Mouse (Mus musculus) G1E (cell line): ENCODE measurements around the gene Lbhd1. TPM values are rescaled to one million over a fixed set of nuclear protein-coding genes. Genes with fewer than 3 reads are reported as not detected.

Experiments
- ATAC-seq: 2 replicates; pipeline ENCODE4 v1.8.0; 2016; ENCODE audit warnings: mild to moderate bottlenecking; ENCODE audit not compliant: insufficient number of reproducible peaks, poor library complexity, low FRiP score, severe bottlenecking; ENCODE audit errors: extremely low read depth
- DNase-seq: peaks from one replicate; pipeline ENCODE4 v3.0.0; 2012; ENCODE audit warnings: low spot score
- H3K27me3 ChIP-seq: 2 replicates; pipeline ENCODE4 v1.6.1; 2012; ENCODE audit warnings: mild to moderate bottlenecking, low read length, inconsistent platforms; ENCODE audit not compliant: insufficient read depth
- H3K36me3 ChIP-seq: replicated peaks from 2 replicates; pipeline ENCODE3; 2012; ENCODE audit warnings: mild to moderate bottlenecking, inconsistent platforms
- H3K4me1 ChIP-seq: 2 replicates; pipeline ENCODE4 v1.6.1; 2012; ENCODE audit warnings: low read depth, low read length, inconsistent platforms, mixed read lengths; ENCODE audit not compliant: insufficient read depth
- H3K4me3 ChIP-seq: 2 replicates; pipeline ENCODE4 v1.5.1; 2012; ENCODE audit warnings: low read depth, mild to moderate bottlenecking, inconsistent platforms, low read length, moderate library complexity, mixed read lengths
- H3K9me3 ChIP-seq: replicated peaks from 2 replicates; pipeline ENCODE4 v1.6.1; 2012; ENCODE audit warnings: inconsistent platforms
- CTCF ChIP-seq: IDR thresholded peaks from 2 replicates; pipeline ENCODE4 v1.5.1; 2012; ENCODE audit warnings: low read depth, low read length, inconsistent platforms, mixed read lengths
- GATA1 ChIP-seq: IDR thresholded peaks from 2 replicates; pipeline ENCODE4 v1.6.1; 2012; ENCODE audit warnings: borderline replicate concordance, low read length, inconsistent platforms, mixed read lengths
- GATA2 ChIP-seq: IDR thresholded peaks from 2 replicates; pipeline ENCODE4 v1.6.1; 2012; ENCODE audit warnings: low read depth, low read length, inconsistent platforms, borderline replicate concordance
- POLR2AphosphoS5 ChIP-seq: IDR thresholded peaks from 2 replicates; pipeline ENCODE4 v1.6.1; 2012; ENCODE audit warnings: low read depth, low read length, inconsistent platforms; ENCODE audit not compliant: insufficient replicate concordance
- TAL1 ChIP-seq: conservative IDR thresholded peaks from 2 replicates; pipeline ENCODE4 v1.6.1; 2012; ENCODE audit warnings: low read depth, low read length, inconsistent platforms, mixed read lengths
- polyA plus RNA-seq: library from polyadenylated mRNA; stranded (reverse); fragments of >175 nt; gene quantifications from 2 replicates; pipeline ENCODE4 v1.2.3, GENCODE M21; 2012
- total RNA-seq, 2 experiments: library from RNA; stranded (forward) in 1 of 2; stranded (reverse) in 1 of 2; fragments of 200-1000 nt in 1 of 2; fragments of >200 nt in 1 of 2; fragmentation: Nextera tagmentation in 1 of 2; gene quantifications; 2 replicates each; pipeline ENCODE4 v1.2.3; 2014 to 2017

The Lbhd1 gene
- total and polyA plus RNA-seq, 3 experiments, result 0.67 to 18.1 (median 11.4) TPM

DNA sequence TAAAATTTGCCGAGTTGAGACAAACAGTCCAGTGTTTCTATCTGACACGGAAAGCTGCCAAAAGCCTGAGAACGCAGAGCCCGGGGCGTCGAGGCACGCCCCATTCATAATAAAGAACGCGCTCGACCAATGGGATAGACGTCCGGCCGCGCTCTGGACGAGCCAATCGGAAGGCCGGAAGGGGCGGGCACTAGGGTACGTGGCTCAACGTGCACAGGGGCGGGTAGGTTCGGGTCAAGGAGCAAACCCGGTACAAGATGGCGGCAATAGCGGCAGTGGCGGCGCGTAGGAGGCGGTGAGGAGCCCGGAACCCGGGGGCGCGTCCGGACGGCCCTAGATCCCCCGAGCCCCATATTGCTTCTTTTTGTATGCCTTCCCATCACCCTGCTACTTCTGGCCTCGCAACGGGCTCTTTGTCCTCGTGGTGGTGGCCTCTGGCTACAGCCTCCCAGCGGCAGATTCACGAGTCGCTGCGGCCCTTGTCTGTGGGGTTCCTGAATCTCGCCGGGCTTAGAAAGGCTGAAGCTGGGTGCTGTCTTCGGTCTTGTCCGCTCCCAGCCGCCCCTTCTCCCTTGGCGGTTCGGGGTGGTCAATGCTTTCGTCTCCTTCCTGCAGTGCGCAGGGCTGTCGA, 14.4 kb downstream of the Lbhd1 start, which contains the start of gene Ganab:
Ganab (plus strand) TSS at position 207 of the 631 bp plus-strand sequence.
- peak; percentile 98 for DNase-seq
- Histone ChIP-seq H3K27me3 (no peaks in the 10 kb centered on the region), H3K36me3 (peaks cover 67% of the 10 kb centered on the region), H3K9me3 (peaks cover 5% of the 10 kb centered on the region), H3K4me3 (peak within 1 kb of the TSS; percentile 95), H3K4me1 (peaks cover 71% of the 10 kb centered on the region)
- ATAC-seq, result peak; percentile 94
- TF ChIP-seq CTCF, result no peak
- no peak for TF ChIP-seq GATA1
- TF ChIP-seq POLR2AphosphoS5, result no peak
- no peak for TF ChIP-seq GATA2
- TF ChIP-seq TAL1, result no peak

DNA sequence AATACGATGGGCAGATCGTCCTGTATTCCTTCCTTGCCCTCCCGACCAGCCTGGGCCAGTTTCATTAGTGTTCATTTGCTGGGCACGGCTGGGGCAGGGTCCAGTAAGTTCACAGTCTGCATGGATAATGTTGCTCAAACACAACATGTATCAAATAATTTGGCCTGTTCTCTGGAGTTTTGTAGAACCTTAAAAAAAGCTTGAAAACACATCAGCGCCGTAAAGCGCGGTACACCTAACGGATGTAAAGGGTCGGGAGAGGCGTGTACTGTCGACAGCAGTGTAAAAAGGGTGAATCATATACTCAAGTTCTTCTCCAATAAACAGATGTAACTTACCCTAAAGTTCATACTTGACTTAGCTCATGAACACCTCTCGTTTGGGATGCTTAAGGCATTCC, 15.0 kb downstream of the Lbhd1 start:
- peaks cover 73% of the 10 kb centered on the region for H3K36me3 ChIP-seq
- ATAC-seq (no peak), DNase-seq (no peak)
- H3K4me3 ChIP-seq, result peak overlapping the region; percentile 95
- no peaks in the 10 kb centered on the region for H3K27me3 ChIP-seq
- peaks cover 5% of the 10 kb centered on the region for H3K9me3 ChIP-seq
- TF ChIP-seq CTCF (no peak), TAL1 (no peak), GATA2 (no peak), POLR2AphosphoS5 (no peak), GATA1 (no peak)
- peaks cover 71% of the 10 kb centered on the region for H3K4me1 ChIP-seq

DNA sequence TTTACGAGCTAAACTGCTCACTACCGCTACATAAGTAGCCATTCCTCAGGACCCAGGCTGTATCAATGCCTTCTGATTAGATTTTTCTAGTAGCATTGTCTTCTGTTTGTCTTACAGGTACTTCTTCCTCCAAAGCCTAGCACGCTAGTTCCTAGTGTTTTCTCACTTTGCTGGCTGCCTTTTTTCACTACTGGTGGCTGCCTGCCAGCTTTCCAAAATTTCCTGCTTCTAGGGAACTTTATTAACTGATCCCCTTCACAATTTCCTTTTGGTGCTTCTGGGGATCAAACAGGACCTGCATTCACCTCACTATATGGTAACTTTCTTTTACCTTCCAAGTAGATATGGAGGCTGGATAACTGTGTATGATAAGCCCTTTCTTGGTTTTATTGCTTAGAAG, 15.5 kb downstream of the Lbhd1 start:
- no peaks in the 10 kb centered on the region for H3K27me3 ChIP-seq
- H3K36me3 ChIP-seq, result peaks cover 78% of the 10 kb centered on the region
- no peak for DNase-seq

DNA sequence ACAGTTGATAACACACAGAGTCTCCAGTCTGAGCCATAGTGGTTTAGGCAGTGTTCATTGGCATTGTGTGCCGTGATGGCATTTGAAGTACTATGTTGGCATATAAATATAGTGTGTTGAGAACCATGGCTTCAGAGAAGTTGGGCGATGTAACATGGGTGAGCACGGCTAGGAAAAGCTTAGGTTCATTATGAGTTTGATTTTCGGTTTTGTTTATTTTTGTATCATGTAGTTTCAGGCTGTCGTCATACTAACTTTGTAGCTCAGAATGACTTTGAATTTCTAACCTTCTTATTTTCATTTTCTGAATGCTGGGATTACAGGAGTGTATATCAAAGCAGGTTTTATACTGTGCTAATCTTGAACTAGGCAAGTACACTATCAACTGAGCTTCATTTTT, 19.9 kb downstream of the Lbhd1 start:
- TF ChIP-seq POLR2AphosphoS5 (no peak), TAL1 (no peak), GATA2 (no peak), CTCF (no peak), GATA1 (no peak)
- Histone ChIP-seq H3K4me3 (no peak overlapping the region), H3K36me3 (peaks cover 88% of the 10 kb centered on the region), H3K9me3 (no peaks in the 10 kb centered on the region), H3K4me1 (peaks cover 44% of the 10 kb centered on the region), H3K27me3 (no peaks in the 10 kb centered on the region)
- no peak for DNase-seq
- no peak for ATAC-seq

More for the DNA sequence above, 15.5 kb downstream of the Lbhd1 start:
- no peak for ATAC-seq
- H3K4me3 ChIP-seq, result peak overlapping the region; percentile 95
- TF ChIP-seq TAL1 (no peak), GATA1 (no peak), CTCF (no peak), POLR2AphosphoS5 (no peak), GATA2 (no peak)
- H3K4me1 ChIP-seq, result peaks cover 68% of the 10 kb centered on the region
- peaks cover 5% of the 10 kb centered on the region for H3K9me3 ChIP-seq

DNA sequence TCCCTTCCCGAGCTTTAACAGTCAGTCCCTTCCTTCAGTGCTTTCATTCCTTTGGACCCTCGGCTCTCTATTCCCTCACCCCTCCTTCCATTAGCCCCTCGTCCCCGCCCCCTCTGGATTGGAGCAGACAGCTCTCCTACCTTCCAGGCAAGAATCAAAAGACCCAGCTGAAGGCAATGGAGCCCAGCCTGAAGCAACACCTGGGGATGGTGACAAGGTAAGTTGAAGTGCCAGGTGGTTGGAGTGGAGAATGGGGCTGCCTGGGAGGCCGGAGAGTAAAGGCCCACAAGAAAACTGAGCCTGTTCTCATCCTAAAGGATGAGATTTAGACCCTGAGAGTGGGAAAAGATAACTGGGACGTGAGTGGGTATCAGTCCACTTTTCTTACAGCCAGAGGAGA, 25.0 kb downstream of the Lbhd1 start:
- Histone ChIP-seq H3K36me3 (peaks cover 98% of the 10 kb centered on the region), H3K4me1 (peaks cover 13% of the 10 kb centered on the region)
- ATAC-seq, result no peak

DNA sequence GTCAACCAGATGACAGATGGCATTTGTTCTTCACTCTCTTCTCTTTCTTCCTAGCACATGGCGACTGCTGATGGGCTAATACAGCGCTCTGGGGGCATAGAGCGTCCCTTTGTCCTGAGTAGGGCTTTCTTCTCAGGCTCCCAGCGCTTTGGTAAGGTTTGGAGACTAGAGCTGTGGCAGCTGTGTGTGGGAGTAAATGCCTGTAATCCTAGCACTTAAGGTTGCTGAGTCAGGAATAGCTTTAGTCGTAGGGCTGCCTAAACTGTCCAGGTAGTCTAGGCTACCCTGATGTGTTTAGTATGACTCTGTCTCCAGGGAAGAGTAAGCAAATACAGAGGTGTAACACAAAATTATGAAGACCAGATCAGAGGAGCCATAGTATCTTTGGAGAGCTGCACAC, 28.3 kb downstream of the Lbhd1 start:
- H3K9me3 ChIP-seq, result no peaks in the 10 kb centered on the region
- H3K4me1 ChIP-seq, result peaks cover 10% of the 10 kb centered on the region

More for the DNA sequence above, 25.0 kb downstream of the Lbhd1 start:
- no peak overlapping the region for H3K4me3 ChIP-seq
- TF ChIP-seq GATA1, result no peak
- no peak for TF ChIP-seq CTCF
- TF ChIP-seq GATA2, result no peak
- TF ChIP-seq POLR2AphosphoS5, result no peak
- TF ChIP-seq TAL1, result no peak
- H3K9me3 ChIP-seq, result no peaks in the 10 kb centered on the region
- DNase-seq, result no peak
- no peaks in the 10 kb centered on the region for H3K27me3 ChIP-seq

More for the DNA sequence above, 28.3 kb downstream of the Lbhd1 start:
- Histone ChIP-seq H3K4me3 (no peak overlapping the region), H3K36me3 (peaks cover 100% of the 10 kb centered on the region), H3K27me3 (no peaks in the 10 kb centered on the region)
- DNase-seq, result no peak
- no peak for ATAC-seq
- TF ChIP-seq GATA1 (no peak), GATA2 (no peak), CTCF (no peak), TAL1 (no peak), POLR2AphosphoS5 (no peak)
